Mouse (Mus musculus) lung, adult 18-20 months (tissue): ENCODE data around the gene Mill2.

Experiments used
- DNase-seq, 2 experiments: peaks; one replicate each; pipeline ENCODE4 v3.0.0; 2022; ENCODE audit warnings: mixed read lengths in 2 of 2

Mill2 gene

DNA sequence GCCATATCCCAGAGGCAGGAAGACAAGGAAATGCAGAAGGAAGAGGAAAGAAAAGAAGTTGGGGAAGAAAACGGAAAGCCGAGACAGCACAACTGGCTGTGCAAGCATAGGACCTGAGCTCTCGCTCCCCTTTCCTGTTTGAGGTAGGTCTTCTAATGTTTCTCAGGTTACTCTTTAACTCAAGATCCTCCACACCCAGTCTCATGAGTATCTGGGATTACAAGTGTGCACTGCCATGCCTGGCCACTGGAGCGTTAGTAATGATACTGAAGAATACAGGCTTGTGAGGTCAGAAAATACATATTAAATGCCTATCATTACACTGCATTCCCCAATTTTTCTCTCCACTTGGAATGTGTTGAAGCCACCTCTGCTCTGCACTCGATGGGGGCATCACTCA, 35.6 kb downstream of the Mill2 start:
- no peak for DNase-seq

DNA sequence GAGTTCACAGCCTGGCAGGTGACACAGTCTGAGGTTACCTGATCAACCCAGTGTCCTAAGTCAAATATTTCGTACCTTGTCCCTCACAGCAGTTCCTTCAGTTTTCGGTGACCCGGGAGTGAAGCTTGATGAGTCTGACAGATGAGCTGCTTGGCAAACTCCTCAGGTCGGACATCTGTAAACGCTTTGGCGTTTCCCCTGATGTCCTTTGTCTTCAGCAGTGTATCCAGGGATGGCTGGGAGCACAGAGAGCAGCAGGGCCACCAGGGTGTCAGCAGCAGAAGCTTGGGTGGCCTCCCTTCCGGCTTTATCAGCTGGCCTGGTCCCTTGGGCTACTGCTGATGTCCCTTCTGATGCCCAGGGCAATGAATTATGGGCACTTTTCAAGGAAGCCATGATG, 38.9 kb downstream of the Mill2 start:
- DNase-seq, result no peak

DNA sequence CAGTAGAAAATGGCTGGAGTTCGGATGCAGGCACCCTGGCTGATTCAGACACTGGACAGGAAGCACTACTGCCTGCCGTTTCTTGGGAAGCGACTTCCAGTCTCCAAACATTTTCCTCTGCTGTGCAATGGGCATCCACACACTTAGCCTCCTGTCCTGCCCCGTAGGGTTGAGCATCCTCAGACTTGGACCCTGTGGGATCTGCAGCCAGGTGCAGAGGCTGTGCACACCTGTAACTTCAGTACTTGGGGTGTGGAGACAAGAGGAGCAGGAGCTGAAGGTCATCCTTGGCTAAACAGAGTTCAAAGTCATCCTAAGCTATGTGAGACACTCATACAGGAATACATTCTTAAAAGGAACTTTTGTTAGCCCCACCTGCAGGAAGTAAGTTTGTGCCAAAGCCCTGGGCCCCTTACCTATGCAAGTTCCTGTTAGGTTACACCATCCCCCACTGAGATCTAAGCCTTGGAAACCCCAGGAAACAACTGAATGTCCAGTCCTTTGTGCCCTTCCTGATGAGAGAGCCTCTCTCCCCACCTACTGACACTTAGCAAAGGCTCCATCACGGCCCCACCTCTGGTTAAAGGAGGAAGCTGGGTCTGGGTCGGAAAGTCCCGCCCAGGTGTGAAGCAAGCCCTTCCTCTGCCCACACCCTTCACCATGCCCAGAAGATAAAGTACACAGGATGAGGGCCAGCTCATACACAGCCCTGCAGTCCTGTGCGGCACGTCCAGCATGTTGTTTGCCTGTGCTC, 44.4 kb downstream of the Mill2 start:
- peak; percentile 64 to 73 for DNase-seq

DNA sequence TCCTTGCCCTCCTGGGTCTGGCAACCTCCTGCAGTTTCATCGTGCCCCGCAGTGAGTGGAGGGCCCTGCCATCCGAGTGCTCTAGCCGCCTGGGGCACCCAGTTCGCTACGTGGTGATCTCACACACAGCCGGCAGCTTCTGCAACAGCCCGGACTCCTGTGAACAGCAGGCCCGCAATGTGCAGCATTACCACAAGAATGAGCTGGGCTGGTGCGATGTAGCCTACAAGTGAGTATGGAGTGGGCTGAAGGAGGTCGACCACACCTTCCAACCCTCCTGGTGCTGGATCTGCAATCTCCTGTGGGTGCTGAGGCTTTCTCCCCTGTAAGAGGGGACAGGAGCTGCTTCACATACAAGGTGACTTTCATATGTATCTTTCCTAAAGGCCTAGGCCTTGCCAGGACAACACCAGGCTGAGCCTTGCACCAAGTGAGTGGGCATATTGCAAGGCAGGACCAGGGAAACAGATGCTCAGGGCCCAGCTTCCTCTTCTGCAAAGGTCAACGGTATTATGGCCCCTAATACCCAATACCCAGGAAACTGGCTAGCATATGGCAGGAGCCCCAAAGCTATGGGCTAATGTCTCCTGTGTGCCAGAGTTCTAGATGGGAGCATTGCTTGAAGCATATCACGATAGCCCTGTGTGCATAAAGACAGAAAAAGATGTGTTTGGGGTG, 45.1 kb downstream of the Mill2 start:
- DNase-seq, result no peak

DNA sequence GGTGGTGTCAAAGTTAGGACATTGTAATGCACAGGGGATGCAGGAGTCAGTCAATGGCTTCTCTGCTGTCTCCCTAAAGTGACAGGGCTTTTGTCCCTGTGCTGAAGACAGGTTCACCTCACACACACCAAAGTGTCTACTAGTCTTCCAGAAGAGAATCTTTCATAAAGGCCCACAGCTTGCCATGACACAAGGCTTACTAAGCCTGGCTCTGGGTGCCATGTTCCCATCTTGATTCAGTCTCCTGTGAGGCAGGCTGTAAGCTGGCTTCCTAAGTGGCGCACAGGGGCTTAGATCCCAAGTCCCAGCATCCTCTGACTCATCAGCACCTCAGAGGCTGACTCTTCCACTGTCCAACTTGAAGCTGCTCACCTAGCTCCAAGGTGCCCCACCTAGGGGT, 47.2 kb downstream of the Mill2 start:
- no peak for DNase-seq

DNA sequence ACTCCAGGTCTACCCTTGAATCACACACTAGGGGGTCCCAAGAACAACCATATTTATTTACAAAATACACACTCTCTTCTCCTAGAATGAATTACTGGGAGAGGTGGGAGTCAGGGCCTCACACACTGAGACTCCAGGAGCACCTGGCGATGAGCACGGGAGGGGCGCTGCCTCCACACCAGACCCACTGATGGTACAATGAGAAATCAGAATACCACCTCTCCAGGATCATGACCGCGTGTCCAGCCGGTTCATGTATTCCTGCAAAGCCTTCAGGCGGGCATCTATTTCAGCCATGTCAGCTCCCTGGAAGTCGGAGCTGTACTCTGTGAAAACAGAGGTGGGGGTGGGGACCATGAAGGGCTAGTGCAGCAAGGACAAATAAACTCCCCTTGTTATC, 51.1 kb downstream of the Mill2 start:
- no peak for DNase-seq

DNA sequence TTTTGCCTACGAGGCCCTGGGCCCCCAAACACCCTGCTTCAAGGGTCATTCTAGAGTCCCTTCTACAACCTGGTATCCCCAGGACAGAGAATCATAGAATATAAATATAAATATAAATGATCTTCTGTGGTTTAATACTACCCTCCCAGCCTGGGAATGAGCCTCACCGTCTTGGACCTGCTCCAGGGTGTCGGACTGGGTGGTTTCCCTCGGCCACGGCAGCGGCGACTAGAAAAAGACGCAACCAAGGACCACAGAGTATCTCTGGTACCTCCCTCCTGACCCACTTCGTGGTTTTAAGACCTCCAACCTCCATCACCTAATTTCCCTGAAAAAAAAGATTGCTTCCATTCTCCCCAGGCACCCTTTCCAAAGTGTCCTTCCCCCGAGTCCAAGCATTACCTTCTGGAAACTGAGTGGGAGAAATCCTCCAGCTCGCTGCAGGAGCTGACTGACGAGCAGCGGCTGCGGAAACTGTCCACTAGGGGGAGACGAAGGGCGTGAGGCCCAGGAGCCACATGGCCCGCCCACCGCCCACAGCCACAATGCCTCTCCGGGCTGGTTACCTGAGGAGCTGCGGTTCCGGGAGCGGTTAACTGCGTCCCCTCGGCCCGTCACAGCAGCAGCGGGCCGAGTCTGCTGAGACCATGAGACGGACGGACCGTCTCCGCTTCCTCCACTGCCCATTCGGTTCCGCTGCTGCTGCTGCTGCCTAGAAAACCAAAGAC, 52.3 kb downstream of the Mill2 start:
- DNase-seq, result peak; percentile 85 to 88

DNA sequence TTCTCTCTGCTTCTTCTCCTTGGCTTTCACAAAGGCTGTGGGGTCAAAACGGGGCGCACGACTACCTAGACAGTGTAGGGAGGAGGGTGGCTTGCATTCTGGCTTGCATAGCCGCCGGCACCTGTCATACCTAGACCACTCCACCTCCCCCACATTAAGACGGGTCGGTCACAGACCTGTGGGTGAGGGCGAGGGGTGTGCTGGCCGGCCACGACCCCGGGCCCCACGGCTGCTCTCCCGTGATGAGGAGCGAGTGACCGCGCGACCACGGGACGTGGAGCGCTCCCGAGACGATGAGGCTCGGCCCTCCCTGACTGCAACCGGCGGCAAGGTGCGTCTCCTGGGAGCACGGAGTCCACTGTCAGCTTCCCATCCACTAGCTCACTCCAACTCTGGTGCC, 53.2 kb downstream of the Mill2 start:
- DNase-seq, result no peak

DNA sequence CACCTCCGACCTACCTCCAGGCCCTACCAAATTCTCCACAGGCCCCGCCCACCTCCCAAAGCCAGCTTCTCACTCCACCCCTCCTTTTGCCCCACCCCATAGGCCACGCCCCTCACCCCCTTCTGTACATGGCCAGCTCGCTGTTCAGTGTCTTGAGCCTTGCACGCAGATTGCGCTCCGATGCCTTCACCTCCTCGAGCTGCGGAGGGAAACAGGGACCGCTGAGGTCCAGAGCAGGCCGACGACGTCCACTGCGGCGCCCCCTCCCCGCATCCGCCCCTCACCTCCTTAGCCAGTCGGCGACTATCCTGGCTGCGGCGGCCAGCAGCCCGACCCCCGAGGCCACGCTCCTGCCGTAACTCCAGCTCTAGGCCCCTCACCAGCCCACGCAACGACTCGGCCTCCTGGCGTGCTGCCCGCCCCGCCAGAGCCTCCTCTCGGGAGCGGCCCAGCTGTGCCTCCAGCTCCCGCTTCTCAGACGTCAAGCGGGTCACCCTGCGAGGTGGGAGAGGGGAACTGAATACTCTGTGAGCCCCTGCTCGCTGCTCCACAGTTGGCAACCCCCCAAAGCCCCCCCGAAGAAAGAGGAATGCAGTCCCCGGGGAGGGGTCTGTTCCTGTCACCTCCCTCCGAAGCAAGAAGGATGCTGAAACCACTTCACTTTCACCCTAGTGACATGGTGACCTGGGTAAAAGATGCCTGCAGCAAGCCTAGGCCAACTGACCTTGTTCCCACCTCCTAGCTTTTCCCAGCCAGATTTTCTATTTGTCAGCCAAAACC, 54.1 kb downstream of the Mill2 start:
- DNase-seq, result peak; percentile 74 to 83

DNA sequence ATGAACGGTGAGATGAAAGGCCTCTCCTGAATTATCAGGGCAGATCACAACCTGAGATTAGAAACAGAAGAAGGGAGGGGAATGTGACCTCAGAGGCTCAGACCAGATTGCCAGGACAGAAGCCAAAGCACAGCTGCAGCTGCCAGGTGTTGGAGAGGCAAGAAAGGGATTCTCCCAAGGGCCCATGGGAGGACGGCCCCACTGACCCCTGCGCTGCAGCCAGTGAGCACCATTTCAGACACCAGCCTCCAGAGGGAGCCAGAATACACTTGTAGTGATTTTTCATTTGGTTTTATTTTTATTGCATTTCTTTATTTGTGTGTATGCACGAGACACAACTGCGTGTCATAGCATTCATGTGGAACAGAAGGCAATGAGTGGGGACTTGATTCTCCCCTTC, 56.8 kb downstream of the Mill2 start:
- DNase-seq, result peak; percentile 26 to 34

DNA sequence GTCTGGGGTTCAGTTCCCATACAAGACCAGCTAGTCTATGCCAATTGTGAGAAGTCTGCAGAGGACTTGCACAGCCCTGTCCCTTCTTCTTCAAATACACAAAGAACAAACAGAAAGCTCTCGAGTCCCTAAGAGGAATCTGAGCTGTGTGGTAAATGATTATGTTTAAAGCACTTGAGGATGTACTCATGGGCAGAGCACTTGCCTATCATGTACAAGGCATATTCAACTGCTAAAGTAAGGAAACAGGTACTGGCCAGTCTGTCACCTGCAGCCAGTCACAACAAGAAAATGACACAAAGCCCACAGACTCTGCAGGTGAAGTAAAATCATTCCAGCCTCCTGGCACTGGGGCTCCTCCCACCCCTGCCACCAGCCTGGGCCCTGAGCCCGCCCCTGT, 60.7 kb downstream of the Mill2 start:
- DNase-seq, result no peak

DNA sequence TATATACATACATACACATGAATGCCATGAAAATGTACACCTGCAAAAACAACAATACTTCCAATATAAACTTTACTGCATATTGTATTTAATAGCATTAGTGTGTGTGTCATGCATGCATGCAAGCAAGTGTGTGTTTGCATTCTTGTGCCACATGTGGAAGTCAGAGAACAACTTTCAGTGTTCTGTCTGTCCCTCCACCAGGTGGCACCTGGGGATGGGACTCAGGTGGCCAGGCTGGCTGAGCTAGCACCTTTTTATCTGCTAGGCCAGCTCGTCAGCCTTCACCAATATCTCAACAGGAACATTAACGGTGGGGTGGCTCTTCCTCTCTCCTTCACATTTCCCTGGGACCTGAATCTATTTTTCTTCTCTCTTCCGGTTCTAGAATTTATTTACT, 62.7 kb downstream of the Mill2 start:
- no peak for DNase-seq

DNA sequence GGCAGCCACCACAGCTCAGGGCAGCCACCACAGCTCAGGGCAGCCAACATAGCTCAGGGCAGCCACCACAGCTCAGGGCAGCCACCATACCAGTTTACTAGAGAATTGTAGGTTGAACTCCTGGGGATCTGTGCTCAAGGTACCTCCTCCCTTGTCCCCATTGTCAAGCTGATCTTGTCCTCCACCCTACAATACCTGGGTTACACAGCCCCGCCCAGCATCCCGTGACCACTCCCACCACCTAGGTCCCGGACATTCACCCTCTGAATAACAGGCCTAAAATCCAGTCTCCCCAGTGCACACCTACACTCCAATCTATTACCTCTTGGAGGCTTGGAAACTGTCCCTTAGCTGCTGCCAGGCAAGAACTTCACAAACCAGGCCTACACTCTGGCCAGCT, 65.2 kb downstream of the Mill2 start:
- DNase-seq, result no peak

DNA sequence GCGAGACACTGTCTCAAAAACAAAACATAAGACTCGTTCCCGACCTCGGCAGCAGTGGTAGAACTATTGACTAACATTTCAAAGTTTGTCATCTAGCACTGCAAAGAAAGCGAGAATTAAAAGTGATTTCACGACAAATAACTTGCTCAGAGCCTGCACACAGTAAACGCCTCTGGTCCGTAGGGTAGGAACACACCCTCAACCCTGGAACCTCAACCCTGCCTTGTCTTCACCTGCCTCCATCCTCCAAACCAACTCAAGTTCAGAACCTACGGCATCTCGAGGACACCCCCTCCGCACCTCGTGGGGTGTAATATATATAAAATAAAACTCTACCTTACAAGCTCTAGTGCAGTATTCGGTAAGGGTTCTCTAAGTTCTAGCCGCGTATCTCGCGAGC, 70.0 kb downstream of the Mill2 start:
- no peak for DNase-seq

DNA sequence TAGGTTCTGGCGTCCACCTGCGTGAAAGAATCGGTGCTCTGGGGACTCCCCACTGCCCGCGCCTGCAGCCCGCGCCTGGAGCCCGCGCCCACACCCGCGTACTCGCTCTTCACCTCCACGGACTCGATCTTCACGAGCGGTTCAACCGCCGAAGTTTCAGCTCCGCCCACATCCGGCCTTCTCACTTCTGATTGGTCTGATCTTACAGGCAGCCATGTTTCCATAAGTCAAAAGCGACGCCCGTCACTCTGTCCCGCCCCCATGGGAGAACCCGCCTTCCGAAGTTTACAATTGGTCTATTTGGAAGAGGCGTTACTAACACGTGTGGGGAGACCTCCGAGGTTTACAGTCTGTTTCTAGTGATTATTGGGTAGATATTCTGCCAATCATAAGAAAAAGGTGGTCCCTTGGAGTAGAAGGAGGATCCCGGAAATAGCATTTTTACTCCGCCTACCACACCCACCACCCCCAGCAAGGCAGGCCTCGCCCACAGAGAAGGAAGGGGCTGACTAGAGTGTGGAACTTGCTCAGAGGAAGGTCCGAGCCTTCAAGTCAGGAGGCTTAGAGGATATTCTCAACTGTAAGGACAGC, 70.6 kb downstream of the Mill2 start, which contains the start of gene Ccdc61:
TSS of gene Ccdc61 (minus strand) at position 175 of the 591 bp plus-strand sequence.
- DNase-seq, result peak; percentile 98
